Mouse (Mus musculus): ENCODE measurements around the gene Gm12790.
A peak's percentile ranks its signal among the peaks of the same experiment; 100 is the strongest.
"Not testable (repeated sequence)": the region's sequence is repeated elsewhere in the genome, so short reads cannot be mapped to it uniquely, and the experiment has no call there.

Gene Gm12790

DNA sequence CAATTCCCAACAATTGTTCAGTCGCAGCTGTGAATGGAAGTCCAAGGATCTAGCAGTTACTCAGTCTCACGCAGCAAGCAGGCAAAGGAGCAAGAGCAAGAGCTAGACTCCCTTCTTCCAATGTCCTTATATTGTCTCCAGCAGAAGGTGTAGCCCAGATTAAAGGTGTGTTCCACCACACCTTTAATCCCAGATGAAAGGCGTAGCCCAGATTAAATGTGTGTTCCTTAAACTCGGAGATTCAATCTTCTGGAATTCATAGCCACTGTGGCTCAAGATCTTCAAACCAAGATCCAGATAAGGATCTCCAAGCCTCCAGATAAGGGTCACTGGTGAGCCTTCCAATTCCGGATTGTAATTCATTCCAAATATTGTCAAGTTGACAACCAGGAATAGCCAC is at the start of gene Gm12790:
TSS of gene Gm12790 (minus strand) at position 101 of the 400 bp plus-strand sequence.
- not testable (repeated sequence) for DNase-seq (ENCODE audit: inconsistent ontology term)

DNA sequence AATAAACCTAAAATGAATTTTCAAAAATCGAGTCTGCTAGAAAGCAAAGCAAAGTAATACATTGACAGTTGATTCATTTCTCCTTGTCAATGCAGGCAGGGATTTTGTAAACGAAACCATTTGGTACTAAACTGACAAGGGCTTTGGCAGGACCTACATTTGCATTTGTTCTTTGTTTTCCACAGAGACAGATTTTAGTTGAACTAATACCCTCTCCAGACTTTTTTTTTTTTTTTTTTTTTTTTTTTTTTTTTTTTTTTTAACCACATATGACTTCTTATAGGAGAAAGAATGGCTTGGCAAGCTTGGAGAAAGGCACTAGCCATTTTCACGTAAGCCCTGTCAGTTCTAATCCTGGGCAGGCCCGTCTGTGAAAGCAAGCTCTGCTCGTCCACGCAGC is 45.8 kb upstream of the Gm12790 start:
- DNase-seq (ENCODE audit: inconsistent ontology term), result no peak

DNA sequence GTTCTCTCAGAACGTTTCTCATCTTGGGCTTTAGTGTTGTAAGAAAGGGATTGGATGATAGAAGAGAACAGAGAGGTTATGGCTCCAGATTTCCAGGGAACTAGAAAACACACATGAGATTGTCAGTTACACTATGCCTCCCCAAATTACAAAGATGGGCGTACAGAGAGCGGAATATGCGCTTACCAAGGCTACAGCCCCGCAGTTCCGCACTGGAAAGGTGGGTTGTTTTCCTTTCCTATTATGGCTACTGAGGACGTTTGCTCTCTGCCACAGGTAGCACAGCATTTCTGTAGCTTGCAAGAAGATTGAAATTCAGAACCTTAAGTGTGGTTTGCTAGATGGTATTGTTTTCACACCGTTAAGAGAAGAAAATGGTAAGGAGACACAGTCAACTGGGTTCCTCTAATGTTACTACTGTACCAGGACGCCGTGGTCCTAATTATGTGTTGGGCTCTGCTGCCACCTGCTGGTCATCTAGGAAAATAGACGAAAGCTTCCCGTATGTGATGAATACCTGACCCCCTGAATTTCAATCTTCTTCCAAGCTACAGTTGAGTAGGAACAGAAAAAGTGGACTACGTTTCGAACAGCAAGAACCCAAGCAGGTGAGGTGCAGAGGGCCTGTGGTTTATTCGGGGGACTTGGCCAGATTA is 17.5 kb upstream of the Gm12790 start:
- DNase-seq (ENCODE audit: inconsistent ontology term), result peak; percentile 34

DNA sequence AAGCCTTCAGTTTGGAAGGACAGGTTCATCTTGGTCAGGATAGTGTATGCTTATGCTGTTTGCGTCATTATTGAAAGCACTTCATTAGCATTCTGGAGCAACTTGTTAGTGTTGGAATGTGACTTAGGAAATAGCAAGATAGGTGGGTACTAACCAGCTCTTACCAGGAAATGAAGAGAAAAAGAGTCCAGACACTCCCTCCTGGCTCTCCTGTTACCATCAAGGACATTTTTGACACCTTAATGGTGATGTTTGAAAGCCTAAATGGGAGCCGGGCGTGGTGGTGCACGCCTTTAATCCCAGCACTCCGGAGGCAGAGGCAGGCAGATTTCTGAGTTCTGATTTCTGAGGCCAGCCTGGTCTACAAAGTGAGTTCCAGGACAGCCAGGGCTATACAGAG is 16.6 kb upstream of the Gm12790 start:
- no peak for DNase-seq (ENCODE audit: inconsistent ontology term)

DNA sequence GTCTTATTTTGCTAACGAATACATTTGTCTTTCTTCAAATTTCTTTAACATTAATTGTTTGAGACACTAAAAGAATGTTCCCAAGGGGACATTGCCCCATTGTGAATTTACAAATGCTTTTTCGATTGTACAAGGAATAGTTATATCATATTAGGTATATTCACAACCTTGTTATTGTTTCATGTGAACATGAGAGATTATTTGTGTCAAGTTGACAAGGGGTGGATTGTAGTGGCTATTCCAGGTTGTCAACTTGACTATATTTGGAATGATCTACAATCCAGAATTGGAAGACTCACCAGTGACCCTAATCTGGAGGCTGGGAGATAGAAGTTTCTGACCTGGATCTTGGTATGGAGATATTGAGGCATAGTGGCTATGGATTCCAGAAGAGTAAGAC is 5.5 kb upstream of the Gm12790 start, which contains the start of gene Gm12789:
TSS of gene Gm12789 (plus strand) at position 301 of the 400 bp plus-strand sequence.
- not testable (repeated sequence) for DNase-seq (ENCODE audit: inconsistent ontology term)

DNA sequence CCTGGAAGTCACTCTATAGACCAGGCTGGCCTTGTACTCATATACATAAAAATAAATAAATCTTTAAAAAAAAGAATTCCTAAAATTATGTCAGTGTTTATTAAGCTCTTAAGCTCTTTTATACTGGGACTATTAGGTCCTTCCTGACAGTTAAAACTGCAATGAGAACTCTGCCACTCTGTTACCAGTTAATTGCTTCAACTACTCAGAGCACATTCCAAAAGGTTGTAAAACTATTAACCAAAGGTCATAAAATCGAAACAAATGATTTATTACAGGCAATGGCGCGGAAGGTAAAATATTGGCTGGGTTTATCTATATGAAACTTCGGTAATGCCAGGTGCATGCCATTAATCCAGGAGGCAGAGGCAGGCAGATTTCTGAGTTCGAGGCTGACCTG is 4.8 kb upstream of the Gm12790 start:
- no peak for DNase-seq (ENCODE audit: inconsistent ontology term)

DNA sequence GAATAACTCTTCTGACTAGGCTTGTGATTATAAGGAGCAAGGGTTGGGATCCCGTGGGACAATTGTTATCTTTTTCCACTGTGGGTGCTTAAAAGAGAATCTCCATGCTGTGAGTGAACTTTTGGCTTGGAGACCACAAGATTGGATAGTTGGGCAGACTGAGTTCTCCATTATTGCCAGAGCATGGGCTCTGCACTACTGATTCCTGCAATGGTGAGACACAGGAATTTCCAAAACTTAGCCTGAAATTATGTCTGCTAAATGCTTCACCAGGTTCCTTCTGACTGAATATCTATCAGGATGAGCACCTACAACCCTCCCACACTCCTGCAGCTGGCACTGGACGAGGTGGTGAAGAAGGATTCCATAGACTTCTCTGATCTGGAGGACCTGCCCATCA is 40.7 kb downstream of the Gm12790 start, which contains the start of gene Gm12794:
TSS of gene Gm12794 (plus strand) at position 301 of the 400 bp plus-strand sequence.
- DNase-seq (ENCODE audit: inconsistent ontology term), result not testable (repeated sequence)
